Mouse (Mus musculus): ENCODE data around the gene Rapgef4. TPM values are rescaled to one million over a fixed set of nuclear protein-coding genes. Genes with fewer than 3 reads are reported as not detected.

The Rapgef4 gene
- 4.6 and 5.8 TPM in 2 replicates for polyA plus RNA-seq (2015; fragmentation: Nextera tagmentation; extraction: Ambion mirVana)

- under 1% methylated on average over 52 of the region's 52 CpGs for WGBS
- no peak within 1 kb of the TSS for H3K27ac ChIP-seq (replicated peaks)
- peak within 1 kb of the TSS; percentile 58 for H3K4me3 ChIP-seq (replicated peaks)
- no peaks in the 10 kb centered on the region for H3K4me1 ChIP-seq
- no peak for ATAC-seq (ENCODE audit: insufficient number of reproducible peaks, low FRiP score, low TSS enrichment, low read depth)
- peaks cover 10% of the 10 kb centered on the region for H3K27me3 ChIP-seq
- H3K4me2 ChIP-seq (replicated peaks): peak within 1 kb of the TSS; percentile 99
- H3K36me3 ChIP-seq: no peaks in the 10 kb centered on the region
- H3K9me3 ChIP-seq (replicated peaks): no peaks in the 10 kb centered on the region
- peak within 1 kb of the TSS; percentile 40 for H3K9ac ChIP-seq
These were observed at the start of gene Rapgef4 for GRCm38 (mm10) chr2:71980771-71981342. Rapgef4 (plus strand) TSS chr2:71981240.

- no peaks in the 10 kb centered on the region for H3K9me3 ChIP-seq (replicated peaks)
- H3K4me1 ChIP-seq: peaks cover 6% of the 10 kb centered on the region; the same call in 1 of the 2 replicates
- H3K27ac ChIP-seq (replicated peaks): no peak overlapping the region
- H3K36me3 ChIP-seq: no peaks in the 10 kb centered on the region
- no peak overlapping the region for H3K4me3 ChIP-seq (replicated peaks)
- H3K27me3 ChIP-seq: no peaks in the 10 kb centered on the region
- 89% methylated on average over 8 of the region's 8 CpGs for WGBS
- ATAC-seq (ENCODE audit: insufficient number of reproducible peaks, low FRiP score, low TSS enrichment, low read depth): no peak
- H3K4me2 ChIP-seq (replicated peaks): no peak overlapping the region
- H3K9ac ChIP-seq: no peak overlapping the region
These were observed 47.0 kb upstream of the Rapgef4 start for GRCm38 (mm10) chr2:71934046-71934445.

GRCm38 (mm10) chr2:71936711-71937110 is 44.3 kb upstream of the Rapgef4 start:
- no peak for ATAC-seq (ENCODE audit: insufficient number of reproducible peaks, low FRiP score, low TSS enrichment, low read depth)
- H3K36me3 ChIP-seq: no peaks in the 10 kb centered on the region

GRCm38 (mm10) chr2:71937649-71938308 is 43.3 kb upstream of the Rapgef4 start:
- no peaks in the 10 kb centered on the region for H3K27me3 ChIP-seq
- no peak overlapping the region for H3K9ac ChIP-seq
- H3K4me1 ChIP-seq: peaks cover 6% of the 10 kb centered on the region; the same call in 1 of the 2 replicates
- 87% methylated on average over 3 of the region's 3 CpGs for WGBS
- no peaks in the 10 kb centered on the region for H3K9me3 ChIP-seq (replicated peaks)
- H3K4me2 ChIP-seq (replicated peaks): no peak overlapping the region
- no peak overlapping the region for H3K4me3 ChIP-seq (replicated peaks)
- no peak overlapping the region for H3K27ac ChIP-seq (replicated peaks)
- ATAC-seq (ENCODE audit: insufficient number of reproducible peaks, low FRiP score, low TSS enrichment, low read depth): no peak
- no peaks in the 10 kb centered on the region for H3K36me3 ChIP-seq

More at GRCm38 (mm10) chr2:71936711-71937110, 44.3 kb upstream of the Rapgef4 start:
- no peaks in the 10 kb centered on the region for H3K27me3 ChIP-seq
- no peak overlapping the region for H3K4me2 ChIP-seq (replicated peaks)
- H3K9me3 ChIP-seq (replicated peaks): no peaks in the 10 kb centered on the region
- H3K9ac ChIP-seq: no peak overlapping the region
- no peak overlapping the region for H3K27ac ChIP-seq (replicated peaks)
- H3K4me1 ChIP-seq: peaks cover 6% of the 10 kb centered on the region; the same call in 1 of the 2 replicates
- no peak overlapping the region for H3K4me3 ChIP-seq (replicated peaks)
- 77% methylated on average over 1 of the region's 1 CpGs for WGBS

GRCm38 (mm10) chr2:71938716-71939393 is 42.2 kb upstream of the Rapgef4 start:
- Histone ChIP-seq H3K36me3 (no peaks in the 10 kb centered on the region), H3K9ac (no peak overlapping the region), H3K4me1 (peaks cover 6% of the 10 kb centered on the region; the same call in 1 of the 2 replicates), H3K9me3 (replicated peaks) (no peaks in the 10 kb centered on the region), H3K4me2 (replicated peaks) (no peak overlapping the region), H3K4me3 (replicated peaks) (no peak overlapping the region), H3K27me3 (no peaks in the 10 kb centered on the region), H3K27ac (replicated peaks) (no peak overlapping the region)
- no peak for ATAC-seq (ENCODE audit: insufficient number of reproducible peaks, low FRiP score, low TSS enrichment, low read depth)
- 29% methylated on average over 6 of the region's 6 CpGs for WGBS

- Histone ChIP-seq H3K9me3 (replicated peaks) (no peaks in the 10 kb centered on the region), H3K9ac (no peak overlapping the region), H3K27ac (replicated peaks) (no peak overlapping the region), H3K4me2 (replicated peaks) (no peak overlapping the region), H3K36me3 (no peaks in the 10 kb centered on the region), H3K4me1 (peaks cover 6% of the 10 kb centered on the region; the same call in 1 of the 2 replicates), H3K27me3 (no peaks in the 10 kb centered on the region), H3K4me3 (replicated peaks) (no peak overlapping the region)
- 90% methylated on average over 3 of the region's 3 CpGs for WGBS
- no peak for ATAC-seq (ENCODE audit: insufficient number of reproducible peaks, low FRiP score, low TSS enrichment, low read depth)
These were observed 39.9 kb upstream of the Rapgef4 start for GRCm38 (mm10) chr2:71941005-71941720.

- ATAC-seq (ENCODE audit: insufficient number of reproducible peaks, low FRiP score, low TSS enrichment, low read depth): no peak
- Histone ChIP-seq H3K4me2 (replicated peaks) (no peak overlapping the region), H3K9ac (no peak overlapping the region), H3K27ac (replicated peaks) (no peak overlapping the region), H3K4me1 (peaks cover 6% of the 10 kb centered on the region; the same call in 1 of the 2 replicates), H3K27me3 (no peaks in the 10 kb centered on the region), H3K4me3 (replicated peaks) (no peak overlapping the region), H3K36me3 (no peaks in the 10 kb centered on the region), H3K9me3 (replicated peaks) (no peaks in the 10 kb centered on the region)
- 88% methylated on average over 5 of the region's 5 CpGs for WGBS
These were observed 39.3 kb upstream of the Rapgef4 start for GRCm38 (mm10) chr2:71941721-71942087.

- Histone ChIP-seq H3K27me3 (no peaks in the 10 kb centered on the region), H3K9me3 (replicated peaks) (no peaks in the 10 kb centered on the region), H3K9ac (no peak overlapping the region), H3K27ac (replicated peaks) (no peak overlapping the region), H3K4me1 (no peaks in the 10 kb centered on the region), H3K4me3 (replicated peaks) (no peak overlapping the region), H3K4me2 (replicated peaks) (no peak overlapping the region), H3K36me3 (no peaks in the 10 kb centered on the region)
- ATAC-seq (ENCODE audit: insufficient number of reproducible peaks, low FRiP score, low TSS enrichment, low read depth): no peak
- WGBS: 70% methylated on average over 4 of the region's 4 CpGs
These were observed 29.8 kb upstream of the Rapgef4 start for GRCm38 (mm10) chr2:71951212-71951611.

GRCm38 (mm10) chr2:71955637-71956036 is 25.4 kb upstream of the Rapgef4 start:
- no peak overlapping the region for H3K9ac ChIP-seq
- H3K9me3 ChIP-seq (replicated peaks): no peaks in the 10 kb centered on the region
- no peaks in the 10 kb centered on the region for H3K27me3 ChIP-seq
- H3K4me1 ChIP-seq: no peaks in the 10 kb centered on the region
- no peak overlapping the region for H3K4me2 ChIP-seq (replicated peaks)
- no peak for ATAC-seq (ENCODE audit: insufficient number of reproducible peaks, low FRiP score, low TSS enrichment, low read depth)
- H3K4me3 ChIP-seq (replicated peaks): no peak overlapping the region
- no peaks in the 10 kb centered on the region for H3K36me3 ChIP-seq
- H3K27ac ChIP-seq (replicated peaks): no peak overlapping the region
- WGBS: 23% methylated on average over 8 of the region's 8 CpGs

GRCm38 (mm10) chr2:71956463-71956862 is 24.6 kb upstream of the Rapgef4 start:
- WGBS: 57% methylated on average over 5 of the region's 5 CpGs
- no peaks in the 10 kb centered on the region for H3K27me3 ChIP-seq

GRCm38 (mm10) chr2:71957951-71958350 is 23.1 kb upstream of the Rapgef4 start:
- Histone ChIP-seq H3K36me3 (no peaks in the 10 kb centered on the region), H3K27me3 (no peaks in the 10 kb centered on the region), H3K9me3 (replicated peaks) (no peaks in the 10 kb centered on the region), H3K4me2 (replicated peaks) (no peak overlapping the region), H3K27ac (replicated peaks) (no peak overlapping the region), H3K9ac (no peak overlapping the region), H3K4me3 (replicated peaks) (no peak overlapping the region), H3K4me1 (no peaks in the 10 kb centered on the region)
- ATAC-seq (ENCODE audit: insufficient number of reproducible peaks, low FRiP score, low TSS enrichment, low read depth): no peak
- WGBS: 74% methylated on average over 1 of the region's 1 CpGs

More at GRCm38 (mm10) chr2:71956463-71956862, 24.6 kb upstream of the Rapgef4 start:
- Histone ChIP-seq H3K9me3 (replicated peaks) (no peaks in the 10 kb centered on the region), H3K27ac (replicated peaks) (no peak overlapping the region), H3K36me3 (no peaks in the 10 kb centered on the region), H3K9ac (no peak overlapping the region), H3K4me3 (replicated peaks) (no peak overlapping the region), H3K4me1 (no peaks in the 10 kb centered on the region), H3K4me2 (replicated peaks) (no peak overlapping the region)
- no peak for ATAC-seq (ENCODE audit: insufficient number of reproducible peaks, low FRiP score, low TSS enrichment, low read depth)
